Mouse (Mus musculus) heart, postnatal 0 days (tissue): ENCODE results near the gene Pde4d. TPM values are rescaled to one million over a fixed set of nuclear protein-coding genes. Genes with fewer than 3 reads are reported as not detected.

Experiments
- ATAC-seq: fragments of 200-750 bp; cut with Nextera tagmentation; 2 replicates; pipeline ENCODE4 v1.8.0; 2017; ENCODE audit warnings: low read depth, moderate number of reproducible peaks, moderate library complexity; ENCODE audit not compliant: insufficient read depth
- DNase-seq: peaks from one replicate; pipeline ENCODE4 v3.0.0-alpha.2; 2016; ENCODE audit warnings: low spot score
- H3K27ac ChIP-seq: fragments of 300-500 bp; sonication (generic); 2 replicates; pipeline ENCODE4 v1.5.1; 2014; ENCODE audit warnings: low read depth, mild to moderate bottlenecking
- H3K27me3 ChIP-seq: fragments of 300-500 bp; sonication (generic); 2 replicates; pipeline ENCODE4 v1.6.1; 2014; ENCODE audit warnings: low read length, mixed read lengths; ENCODE audit not compliant: control insufficient read depth, insufficient read depth
- H3K36me3 ChIP-seq: fragments of 300-500 bp; sonication (generic); replicated peaks from 2 replicates; pipeline ENCODE4 v1.6.1; 2014; ENCODE audit warnings: low read length, mixed read lengths; ENCODE audit not compliant: control insufficient read depth, insufficient read depth
- H3K4me1 ChIP-seq: fragments of 300-500 bp; sonication (generic); 2 replicates; pipeline ENCODE4 v1.6.1; 2014; ENCODE audit warnings: antibody characterized with exemption; ENCODE audit not compliant: control insufficient read depth, insufficient read depth
- H3K4me2 ChIP-seq: fragments of 300-500 bp; sonication (generic); 2 replicates; pipeline ENCODE4 v1.6.1; 2014; ENCODE audit warnings: low read depth, mild to moderate bottlenecking, low read length, moderate library complexity
- H3K4me3 ChIP-seq: fragments of 300-500 bp; sonication (generic); 2 replicates; pipeline ENCODE4 v1.5.1; 2014; ENCODE audit warnings: low read depth, low read length
- H3K9ac ChIP-seq: fragments of 300-500 bp; sonication (generic); replicated peaks from 2 replicates; pipeline ENCODE4 v1.6.1; 2014; ENCODE audit warnings: low read depth, low read length, mixed read lengths
- H3K9me3 ChIP-seq: fragments of 300-500 bp; sonication (generic); replicated peaks from 2 replicates; pipeline ENCODE4 v1.6.1; 2016; ENCODE audit warnings: low read length; ENCODE audit not compliant: control insufficient read depth
- CTCF ChIP-seq: IDR thresholded peaks from 2 replicates; pipeline ENCODE4 v1.5.1; 2016; ENCODE audit warnings: antibody characterized with exemption, control low read depth, low read depth
- EP300 ChIP-seq: IDR thresholded peaks from 2 replicates; pipeline ENCODE4 v1.6.1; 2016; ENCODE audit warnings: antibody characterized with exemption, low read depth
- WGBS: fragments of 180-500 bp; shearing (Covaris S2); extraction: QIAGEN DNeasy Blood & Tissue Kit; methylation state at CpG from one replicate; pipeline ENCODE4 v1.1.7; 2014; 5-methylcytosine and 5-hydroxymethylcytosine counted together
- polyA plus RNA-seq: library from polyadenylated mRNA; unstranded; fragments of >200 nt; fragmentation: Nextera tagmentation; extraction: Ambion mirVana; gene quantifications from 2 replicates; pipeline ENCODE4 v1.2.1, GENCODE M21; 2015
- total RNA-seq: library from RNA; depleted of rRNA; stranded (reverse); fragments of >200 nt; gene quantifications from 2 replicates; pipeline ENCODE4 v1.2.3, GENCODE M21; 2014; ENCODE audit warnings: low replicate concordance

The Pde4d gene
- total and polyA plus RNA-seq, 2 experiments from 2014 or later = 21.9 to 58.0 TPM

- H3K36me3 ChIP-seq = no peaks in the 10 kb centered on the region
- no peak overlapping the region for H3K9ac ChIP-seq
- H3K4me1 ChIP-seq = no peaks in the 10 kb centered on the region
- TF ChIP-seq CTCF (no peak), EP300 (no peak)
- ATAC-seq (no peak), DNase-seq (no peak)
- no peaks in the 10 kb centered on the region for H3K27me3 ChIP-seq
- H3K4me2 ChIP-seq = no peak overlapping the region
- no peak overlapping the region for H3K27ac ChIP-seq
- 65% methylated on average over 3 of the region's 3 CpGs for WGBS
- no peaks in the 10 kb centered on the region for H3K9me3 ChIP-seq
- no peak overlapping the region for H3K4me3 ChIP-seq
Measured at GRCm38 (mm10) chr13:108751155-108751840, 301.6 kb downstream of the Pde4d start.

GRCm38 (mm10) chr13:108757477-108757876, 307.7 kb downstream of the Pde4d start:
- TF ChIP-seq CTCF = no peak
- TF ChIP-seq EP300 = no peak
- no peak overlapping the region for H3K4me2 ChIP-seq
- no peaks in the 10 kb centered on the region for H3K27me3 ChIP-seq
- no peak overlapping the region for H3K27ac ChIP-seq
- no peak overlapping the region for H3K4me3 ChIP-seq
- no peaks in the 10 kb centered on the region for H3K36me3 ChIP-seq
- ATAC-seq (no peak), DNase-seq (no peak)
- H3K4me1 ChIP-seq = no peaks in the 10 kb centered on the region
- no peaks in the 10 kb centered on the region for H3K9me3 ChIP-seq
- no peak overlapping the region for H3K9ac ChIP-seq
- WGBS = 75% methylated on average over 7 of the region's 7 CpGs

GRCm38 (mm10) chr13:108758331-108758730, 308.6 kb downstream of the Pde4d start:
- Histone ChIP-seq H3K36me3 (no peaks in the 10 kb centered on the region), H3K4me2 (no peak overlapping the region), H3K9ac (no peak overlapping the region), H3K4me3 (no peak overlapping the region), H3K9me3 (no peaks in the 10 kb centered on the region), H3K4me1 (no peaks in the 10 kb centered on the region), H3K27me3 (no peaks in the 10 kb centered on the region), H3K27ac (no peak overlapping the region)
- 83% methylated on average over 4 of the region's 4 CpGs for WGBS
- ATAC-seq (no peak), DNase-seq (no peak)
- no peak for TF ChIP-seq EP300
- no peak for TF ChIP-seq CTCF

- no peak overlapping the region for H3K4me3 ChIP-seq
- H3K36me3 ChIP-seq = no peaks in the 10 kb centered on the region
- no peak overlapping the region for H3K27ac ChIP-seq
- no peak for ATAC-seq
- no peak for DNase-seq
- no peaks in the 10 kb centered on the region for H3K4me1 ChIP-seq
- H3K9ac ChIP-seq = no peak overlapping the region
- no peaks in the 10 kb centered on the region for H3K9me3 ChIP-seq
- H3K4me2 ChIP-seq = no peak overlapping the region
- WGBS = 79% methylated on average over 4 of the region's 4 CpGs
- TF ChIP-seq CTCF = no peak
- TF ChIP-seq EP300 = no peak
- no peaks in the 10 kb centered on the region for H3K27me3 ChIP-seq
Measured at GRCm38 (mm10) chr13:108759140-108759539, 309.4 kb downstream of the Pde4d start.

GRCm38 (mm10) chr13:108763295-108763694, 313.5 kb downstream of the Pde4d start:
- 76% methylated on average over 3 of the region's 3 CpGs for WGBS
- no peaks in the 10 kb centered on the region for H3K4me1 ChIP-seq
- no peaks in the 10 kb centered on the region for H3K36me3 ChIP-seq
- H3K9ac ChIP-seq = no peak overlapping the region
- H3K4me3 ChIP-seq = no peak overlapping the region
- ATAC-seq (no peak), DNase-seq (no peak)
- no peak overlapping the region for H3K27ac ChIP-seq
- H3K9me3 ChIP-seq = no peaks in the 10 kb centered on the region
- H3K4me2 ChIP-seq = no peak overlapping the region
- H3K27me3 ChIP-seq = no peaks in the 10 kb centered on the region
- no peak for TF ChIP-seq CTCF
- no peak for TF ChIP-seq EP300
